Mouse (Mus musculus) megakaryocyte-erythroid progenitor cell, adult 5 weeks (primary cell): ENCODE data around the gene Klf13. TPM values are rescaled to one million over a fixed set of nuclear protein-coding genes. Genes with fewer than 3 reads are reported as not detected.

Experiments used
- polyA plus RNA-seq: library from polyadenylated mRNA; stranded (reverse); fragments of >175 nt; gene quantifications from 2 replicates; pipeline ENCODE4 v1.2.3, GENCODE M21; 2012

Gene Klf13
- polyA plus RNA-seq = 127 and 153 TPM in 2 replicates

GRCm38 (mm10) chr7:63938914-63939396 is at the start of gene Klf13:
Gene Klf13, minus strand, starts transcription at chr7:63938915.

GRCm38 (mm10) chr7:63916268-63916907 is 22.3 kb downstream of the Klf13 start, which contains the start of gene E030018B13Rik:
Gene E030018B13Rik, plus strand, starts transcription at chr7:63916857.

Other genes with a start within 250 kb of the Klf13 start
- gene E030018B13Rik, start 22.1 kb downstream of the Klf13 start, polyA plus RNA-seq = not detected in 2 replicates
- 0.15 and 0.45 TPM in 2 replicates for gene Trpm1, start 214.9 kb upstream of the Klf13 start, polyA plus RNA-seq